Mouse (Mus musculus) kidney, adult 2 months (tissue): ENCODE data around the gene Hsd3b6. TPM values are rescaled to one million over a fixed set of nuclear protein-coding genes. Genes with fewer than 3 reads are reported as not detected.
"Not testable (repeated sequence)": the region's sequence is repeated elsewhere in the genome, so short reads cannot be mapped to it uniquely, and the experiment has no call there.

Experiments used
- DNase-seq: peaks from one replicate; pipeline ENCODE4 v3.0.0; 2021
- H3K27ac ChIP-seq: fragments of 200-500 bp; 2 replicates; pipeline ENCODE4 v1.5.1; 2012; ENCODE audit warnings: low read depth, low read length, control low read depth, inconsistent platforms; ENCODE audit not compliant: insufficient read depth
- H3K27me3 ChIP-seq: fragments of 200-500 bp; replicated peaks from 2 replicates; pipeline ENCODE4 v1.6.1; 2012; ENCODE audit warnings: mild to moderate bottlenecking, moderate library complexity, low read length, inconsistent platforms; ENCODE audit not compliant: control insufficient read depth, insufficient read depth
- H3K36me3 ChIP-seq: fragments of 200-500 bp; 2 replicates; pipeline ENCODE4 v1.6.1; 2012; ENCODE audit warnings: mild to moderate bottlenecking, moderate library complexity, low read length, inconsistent platforms; ENCODE audit not compliant: control insufficient read depth, insufficient read depth
- H3K4me1 ChIP-seq: fragments of 200-500 bp; 2 replicates; pipeline ENCODE4 v1.6.1; 2011; ENCODE audit warnings: low read length; ENCODE audit not compliant: control insufficient read depth, insufficient read depth
- H3K4me3 ChIP-seq: fragments of 200-500 bp; 2 replicates; pipeline ENCODE4 v1.5.1; 2011; ENCODE audit warnings: mild to moderate bottlenecking, low read depth, low read length, control low read depth; ENCODE audit not compliant: insufficient read depth
- CTCF ChIP-seq: fragments of 200-500 bp; conservative IDR thresholded peaks from 2 replicates; pipeline ENCODE4 v1.5.1; 2011; ENCODE audit warnings: low read depth, mild to moderate bottlenecking, control low read depth, low read length, moderate library complexity, mixed read lengths; ENCODE audit not compliant: insufficient read depth, insufficient read length
- POLR2A ChIP-seq: fragments of 200-500 bp; IDR thresholded peaks from one replicate; pipeline ENCODE4 v1.6.1; 2011; ENCODE audit warnings: low read depth, low read length, control low read depth
- WGBS: fragments of 180-500 bp; shearing (Covaris S2); methylation state at CpG from one replicate; pipeline ENCODE4 v1.1.7; 2018; 5-methylcytosine and 5-hydroxymethylcytosine counted together
- polyA plus RNA-seq: library from polyadenylated mRNA; depleted of rRNA; stranded (reverse); fragments of >200 nt; gene quantifications from 2 replicates; pipeline ENCODE4 v1.2.3, GENCODE M21; 2012

Gene Hsd3b6
- polyA plus RNA-seq, 1 experiment: not detected

GRCm38 (mm10) chr3:98853051-98853450, 38.8 kb upstream of the Hsd3b6 start:
- no peak overlapping the region for H3K27ac ChIP-seq
- TF ChIP-seq CTCF (no peak), POLR2A (no peak)
- no peaks in the 10 kb centered on the region for H3K4me1 ChIP-seq
- no peaks in the 10 kb centered on the region for H3K36me3 ChIP-seq
- no peak for DNase-seq
- 0 out of 2 replicates have a peak, but pooled peaks cover 1% of the 10 kb centered on the region for H3K27me3 ChIP-seq
- 92% methylated on average over 3 of the region's 3 CpGs for WGBS
- H3K4me3 ChIP-seq: no peak overlapping the region

GRCm38 (mm10) chr3:98852631-98853030, 38.4 kb upstream of the Hsd3b6 start:
- H3K27me3 ChIP-seq: 0 out of 2 replicates have a peak, but pooled peaks cover 1% of the 10 kb centered on the region
- no peaks in the 10 kb centered on the region for H3K4me1 ChIP-seq
- 85% methylated on average over 6 of the region's 6 CpGs for WGBS
- no peak for TF ChIP-seq CTCF
- H3K36me3 ChIP-seq: no peaks in the 10 kb centered on the region
- no peak overlapping the region for H3K27ac ChIP-seq
- H3K4me3 ChIP-seq: no peak overlapping the region
- DNase-seq: no peak

- H3K4me3 ChIP-seq: no peak overlapping the region
- WGBS: 65% methylated on average over 2 of the region's 2 CpGs
- no peaks in the 10 kb centered on the region for H3K36me3 ChIP-seq
- H3K27me3 ChIP-seq: 0 out of 2 replicates have a peak, but pooled peaks cover 1% of the 10 kb centered on the region
- TF ChIP-seq POLR2A (no peak), CTCF (no peak)
- DNase-seq: no peak
- no peaks in the 10 kb centered on the region for H3K4me1 ChIP-seq
- no peak overlapping the region for H3K27ac ChIP-seq
Measured at GRCm38 (mm10) chr3:98851853-98852252, 37.6 kb upstream of the Hsd3b6 start.

GRCm38 (mm10) chr3:98850262-98850661, 36.0 kb upstream of the Hsd3b6 start:
- no peak for TF ChIP-seq CTCF
- TF ChIP-seq POLR2A: no peak
- 49% methylated on average over 5 of the region's 5 CpGs for WGBS
- 0 out of 2 replicates have a peak, but pooled peaks cover 1% of the 10 kb centered on the region for H3K27me3 ChIP-seq
- H3K27ac ChIP-seq: no peak overlapping the region
- H3K4me1 ChIP-seq: no peaks in the 10 kb centered on the region
- H3K4me3 ChIP-seq: no peak overlapping the region
- DNase-seq: peak; percentile 11
- H3K36me3 ChIP-seq: no peaks in the 10 kb centered on the region

- H3K36me3 ChIP-seq: no peaks in the 10 kb centered on the region
- no peak for DNase-seq
- WGBS: 86% methylated on average over 1 of the region's 1 CpGs
- H3K27ac ChIP-seq: no peak overlapping the region
- no peak for TF ChIP-seq CTCF
- H3K27me3 ChIP-seq: 0 out of 2 replicates have a peak, but pooled peaks cover 1% of the 10 kb centered on the region
- H3K4me1 ChIP-seq: no peaks in the 10 kb centered on the region
- no peak overlapping the region for H3K4me3 ChIP-seq
Measured at GRCm38 (mm10) chr3:98848898-98849297, 34.7 kb upstream of the Hsd3b6 start.

- H3K36me3 ChIP-seq, H3K27ac ChIP-seq, H3K4me1 ChIP-seq, H3K27me3 ChIP-seq, H3K4me3 ChIP-seq, DNase-seq: not testable (repeated sequence)
- WGBS: 80% methylated on average over 6 of the region's 6 CpGs
Measured at GRCm38 (mm10) chr3:98812653-98813052, 1.6 kb downstream of the Hsd3b6 start.

GRCm38 (mm10) chr3:98805032-98805431, 9.2 kb downstream of the Hsd3b6 start:
- H3K4me3 ChIP-seq, H3K4me1 ChIP-seq, H3K27ac ChIP-seq, H3K36me3 ChIP-seq, H3K27me3 ChIP-seq: not testable (repeated sequence)
- 44% methylated on average over 3 of the region's 3 CpGs for WGBS
- DNase-seq: peak; percentile 22

- DNase-seq: no peak
- TF ChIP-seq POLR2A (no peak), CTCF (no peak)
- no peaks in the 10 kb centered on the region for H3K4me1 ChIP-seq
- H3K4me3 ChIP-seq: no peak overlapping the region
- no peaks in the 10 kb centered on the region for H3K27me3 ChIP-seq
- no peaks in the 10 kb centered on the region for H3K36me3 ChIP-seq
- H3K27ac ChIP-seq: no peak overlapping the region
- 67% methylated on average over 2 of the region's 2 CpGs for WGBS
Measured at GRCm38 (mm10) chr3:98786551-98786950, 27.7 kb downstream of the Hsd3b6 start.
